Mouse (Mus musculus) heart, postnatal 0 days (tissue): ENCODE measurements around the gene Zfp771.

Source experiments
- CTCF ChIP-seq: IDR thresholded peaks from 2 replicates; pipeline ENCODE4 v1.5.1; 2016; ENCODE audit warnings: antibody characterized with exemption, control low read depth, low read depth
- EP300 ChIP-seq: IDR thresholded peaks from 2 replicates; pipeline ENCODE4 v1.6.1; 2016; ENCODE audit warnings: antibody characterized with exemption, low read depth

GRCm38 (mm10) chr7:127282190-127282589, 38.1 kb downstream of the Zfp771 start:
- TF ChIP-seq CTCF (no peak), EP300 (no peak)
